Mouse (Mus musculus) embryonic facial prominence, embryonic 13.5 days (tissue): ENCODE measurements around the gene Cant1. TPM values are rescaled to one million over a fixed set of nuclear protein-coding genes. Genes with fewer than 3 reads are reported as not detected.
A peak's percentile ranks its signal among the peaks of the same experiment; 100 is the strongest.

Experiments
- ATAC-seq: fragments of 200-750 bp; cut with Nextera tagmentation; 2 replicates; pipeline ENCODE4 v1.8.0; 2017; ENCODE audit warnings: low read depth; ENCODE audit not compliant: insufficient number of reproducible peaks, insufficient read depth, low FRiP score, low TSS enrichment
- H3K27ac ChIP-seq: fragments of 300-500 bp; sonication (generic); 2 replicates; pipeline ENCODE4 v1.5.1; 2015; ENCODE audit warnings: moderate library complexity, mild to moderate bottlenecking, inconsistent platforms
- H3K27me3 ChIP-seq: fragments of 300-500 bp; sonication (generic); 2 replicates; pipeline ENCODE4 v1.6.1; 2015; ENCODE audit warnings: mild to moderate bottlenecking, inconsistent platforms
- H3K36me3 ChIP-seq: fragments of 300-500 bp; sonication (generic); 2 replicates; pipeline ENCODE4 v1.6.1; 2015; ENCODE audit warnings: mild to moderate bottlenecking, inconsistent platforms
- H3K4me1 ChIP-seq: fragments of 300-500 bp; sonication (generic); 2 replicates; pipeline ENCODE4 v1.6.1; 2015; ENCODE audit warnings: inconsistent platforms
- H3K4me2 ChIP-seq: fragments of 300-500 bp; sonication (generic); 2 replicates; pipeline ENCODE4 v1.6.1; 2015; ENCODE audit warnings: moderate library complexity, mild to moderate bottlenecking, inconsistent platforms
- H3K4me3 ChIP-seq: fragments of 300-500 bp; sonication (generic); 2 replicates; pipeline ENCODE4 v1.5.1; 2015; ENCODE audit warnings: mild to moderate bottlenecking, inconsistent platforms
- H3K9ac ChIP-seq: fragments of 300-500 bp; sonication (generic); 2 replicates; pipeline ENCODE4 v1.6.1; 2015; ENCODE audit warnings: mild to moderate bottlenecking, inconsistent platforms
- H3K9me3 ChIP-seq: fragments of 300-500 bp; sonication (generic); 2 replicates; pipeline ENCODE4 v1.6.1; 2016; ENCODE audit warnings: inconsistent platforms
- WGBS: fragments of 180-500 bp; shearing (Covaris S2); methylation state at CpG from one replicate; pipeline ENCODE4 v1.1.7; 2015; ENCODE audit warnings: mixed read lengths; 5-methylcytosine and 5-hydroxymethylcytosine counted together
- polyA plus RNA-seq: library from polyadenylated mRNA; unstranded; fragments of >200 nt; fragmentation: Nextera tagmentation; extraction: Ambion mirVana; gene quantifications from 2 replicates; pipeline ENCODE4 v1.2.1, GENCODE M21; 2015

Cant1 gene
- polyA plus RNA-seq, 1 experiment from 2014 or later: 30.7 TPM

- Histone ChIP-seq H3K27ac (peak overlapping the region; percentile 89), H3K4me3 (peak overlapping the region; percentile 49), H3K4me2 (peak overlapping the region; percentile 75), H3K36me3 (no peaks in the 10 kb centered on the region), H3K27me3 (no peaks in the 10 kb centered on the region), H3K4me1 (peaks cover 85% of the 10 kb centered on the region), H3K9me3 (no peaks in the 10 kb centered on the region), H3K9ac (peak overlapping the region; percentile 74)
- WGBS: 41% methylated on average over 8 of the region's 8 CpGs
- ATAC-seq: no peak
These were observed 10.2 kb upstream of the Cant1 start for GRCm38 (mm10) chr11:118428944-118429709.

GRCm38 (mm10) chr11:118428460-118428868 is 9.6 kb upstream of the Cant1 start:
- H3K27ac ChIP-seq: peak overlapping the region; percentile 89
- no peaks in the 10 kb centered on the region for H3K36me3 ChIP-seq
- peak overlapping the region; percentile 49 for H3K4me3 ChIP-seq
- H3K4me1 ChIP-seq: peaks cover 85% of the 10 kb centered on the region
- 5% methylated on average over 11 of the region's 11 CpGs for WGBS
- peak overlapping the region; percentile 74 for H3K9ac ChIP-seq
- no peaks in the 10 kb centered on the region for H3K27me3 ChIP-seq
- H3K9me3 ChIP-seq: no peaks in the 10 kb centered on the region
- peak overlapping the region; percentile 75 for H3K4me2 ChIP-seq
- ATAC-seq: no peak

GRCm38 (mm10) chr11:118427986-118428385 is 9.1 kb upstream of the Cant1 start, which contains the start of gene C1qtnf1:
C1qtnf1 (plus strand) TSS chr11:118428203.
- Histone ChIP-seq H3K27me3 (no peaks in the 10 kb centered on the region), H3K9me3 (no peaks in the 10 kb centered on the region), H3K9ac (peak within 1 kb of the TSS; percentile 74), H3K4me1 (peaks cover 85% of the 10 kb centered on the region), H3K27ac (peak within 1 kb of the TSS; percentile 89), H3K36me3 (no peaks in the 10 kb centered on the region), H3K4me3 (peak within 1 kb of the TSS; percentile 49), H3K4me2 (peak within 1 kb of the TSS; percentile 75)
- no peak for ATAC-seq
- WGBS: 1% methylated on average over 8 of the region's 8 CpGs

GRCm38 (mm10) chr11:118427266-118427779 is 8.4 kb upstream of the Cant1 start:
- H3K36me3 ChIP-seq: no peaks in the 10 kb centered on the region
- peak overlapping the region; percentile 89 for H3K27ac ChIP-seq
- peaks cover 81% of the 10 kb centered on the region for H3K4me1 ChIP-seq
- H3K4me3 ChIP-seq: peak overlapping the region; percentile 49
- 22% methylated on average over 3 of the region's 3 CpGs for WGBS
- H3K9ac ChIP-seq: peak overlapping the region; percentile 74; the same call in 1 of the 2 replicates
- peak overlapping the region; percentile 75 for H3K4me2 ChIP-seq
- H3K27me3 ChIP-seq: no peaks in the 10 kb centered on the region
- H3K9me3 ChIP-seq: no peaks in the 10 kb centered on the region
- no peak for ATAC-seq

GRCm38 (mm10) chr11:118426765-118427164 is 7.9 kb upstream of the Cant1 start:
- Histone ChIP-seq H3K4me1 (peaks cover 75% of the 10 kb centered on the region), H3K9me3 (no peaks in the 10 kb centered on the region), H3K4me3 (no peak overlapping the region), H3K4me2 (no peak overlapping the region), H3K9ac (no peak overlapping the region), H3K27ac (no peak overlapping the region), H3K36me3 (no peaks in the 10 kb centered on the region), H3K27me3 (no peaks in the 10 kb centered on the region)
- ATAC-seq: no peak
- WGBS: 65% methylated on average over 5 of the region's 5 CpGs

- Histone ChIP-seq H3K4me1 (peaks cover 57% of the 10 kb centered on the region), H3K36me3 (no peaks in the 10 kb centered on the region), H3K27me3 (no peaks in the 10 kb centered on the region), H3K4me3 (no peak overlapping the region), H3K4me2 (no peak overlapping the region), H3K9ac (no peak overlapping the region), H3K9me3 (no peaks in the 10 kb centered on the region), H3K27ac (no peak overlapping the region)
- no peak for ATAC-seq
- 44% methylated on average over 13 of the region's 13 CpGs for WGBS
These were observed 5.9 kb upstream of the Cant1 start for GRCm38 (mm10) chr11:118424621-118425335.

- Histone ChIP-seq H3K4me3 (peak overlapping the region; percentile 12; the same call in 1 of the 2 replicates), H3K27me3 (no peaks in the 10 kb centered on the region), H3K9ac (peak overlapping the region; percentile 41; the same call in 1 of the 2 replicates), H3K4me1 (peaks cover 48% of the 10 kb centered on the region), H3K9me3 (no peaks in the 10 kb centered on the region), H3K27ac (peak overlapping the region; percentile 85), H3K36me3 (no peaks in the 10 kb centered on the region), H3K4me2 (peak overlapping the region; percentile 47)
- peak; percentile 52; the same call in 1 of the 2 replicates for ATAC-seq
- 3% methylated on average over 18 of the region's 18 CpGs for WGBS
These were observed 4.5 kb upstream of the Cant1 start for GRCm38 (mm10) chr11:118423266-118423971.

- Histone ChIP-seq H3K9me3 (no peaks in the 10 kb centered on the region), H3K4me2 (no peak overlapping the region), H3K36me3 (peaks cover 22% of the 10 kb centered on the region), H3K27me3 (no peaks in the 10 kb centered on the region), H3K9ac (no peak overlapping the region), H3K27ac (no peak overlapping the region), H3K4me3 (no peak overlapping the region), H3K4me1 (peaks cover 51% of the 10 kb centered on the region)
- 74% methylated on average over 7 of the region's 7 CpGs for WGBS
- no peak for ATAC-seq
These were observed 1.4 kb upstream of the Cant1 start for GRCm38 (mm10) chr11:118420261-118420660.

GRCm38 (mm10) chr11:118418442-118418833 is 448 bp downstream of the Cant1 start:
- H3K36me3 ChIP-seq: peaks cover 40% of the 10 kb centered on the region
- no peaks in the 10 kb centered on the region for H3K9me3 ChIP-seq
- H3K4me1 ChIP-seq: peaks cover 32% of the 10 kb centered on the region
- peak overlapping the region; percentile 94 for H3K4me3 ChIP-seq
- H3K4me2 ChIP-seq: peak overlapping the region; percentile 85
- no peak; the same call in 1 of the 2 replicates for ATAC-seq
- peak overlapping the region; percentile 69 for H3K27ac ChIP-seq
- H3K9ac ChIP-seq: peak overlapping the region; percentile 98
- 3% methylated on average over 12 of the region's 12 CpGs for WGBS
- H3K27me3 ChIP-seq: no peaks in the 10 kb centered on the region

- Histone ChIP-seq H3K4me1 (peaks cover 28% of the 10 kb centered on the region), H3K9ac (peak overlapping the region; percentile 98; the same call in 1 of the 2 replicates), H3K36me3 (peaks cover 49% of the 10 kb centered on the region), H3K4me2 (peak overlapping the region; percentile 85), H3K27me3 (no peaks in the 10 kb centered on the region), H3K27ac (no peak overlapping the region), H3K9me3 (no peaks in the 10 kb centered on the region), H3K4me3 (peak overlapping the region; percentile 94)
- ATAC-seq: no peak
- WGBS: 93% methylated on average over 9 of the region's 9 CpGs
These were observed 1.4 kb downstream of the Cant1 start for GRCm38 (mm10) chr11:118417496-118417895.

- H3K27me3 ChIP-seq: no peaks in the 10 kb centered on the region
- no peak for ATAC-seq
- no peak overlapping the region for H3K4me2 ChIP-seq
- peaks cover 63% of the 10 kb centered on the region for H3K36me3 ChIP-seq
- H3K27ac ChIP-seq: no peak overlapping the region
- peaks cover 28% of the 10 kb centered on the region for H3K4me1 ChIP-seq
- no peak overlapping the region for H3K4me3 ChIP-seq
- WGBS: 78% methylated on average over 7 of the region's 7 CpGs
- no peaks in the 10 kb centered on the region for H3K9me3 ChIP-seq
- no peak overlapping the region for H3K9ac ChIP-seq
These were observed 2.8 kb downstream of the Cant1 start for GRCm38 (mm10) chr11:118416046-118416445.
